Mouse (Mus musculus) spleen, adult 18-20 months (tissue): ENCODE results near the gene Lonp1.
"Not testable (repeated sequence)": the region's sequence is repeated elsewhere in the genome, so short reads cannot be mapped to it uniquely, and the experiment has no call there.

Experiments used
- DNase-seq, 2 experiments: peaks; one replicate each; pipeline ENCODE4 v3.0.0; 2022; ENCODE audit warnings: mixed read lengths in 2 of 2

Lonp1 gene

GRCm38 (mm10) chr17:56626754-56627470, at the start of gene Lonp1:
Lonp1 (minus strand) TSS chr17:56626887.
- DNase-seq, result peak; percentile 96 to 97

- DNase-seq, result no peak
Observed at GRCm38 (mm10) chr17:56673647-56674416, 47.1 kb upstream of the Lonp1 start.

- DNase-seq, result peak; percentile 96 to 99
Observed at GRCm38 (mm10) chr17:56672941-56673646, 46.4 kb upstream of the Lonp1 start, which contains the start of gene Ranbp3. Ranbp3 (plus strand) TSS chr17:56673294.

DNA sequence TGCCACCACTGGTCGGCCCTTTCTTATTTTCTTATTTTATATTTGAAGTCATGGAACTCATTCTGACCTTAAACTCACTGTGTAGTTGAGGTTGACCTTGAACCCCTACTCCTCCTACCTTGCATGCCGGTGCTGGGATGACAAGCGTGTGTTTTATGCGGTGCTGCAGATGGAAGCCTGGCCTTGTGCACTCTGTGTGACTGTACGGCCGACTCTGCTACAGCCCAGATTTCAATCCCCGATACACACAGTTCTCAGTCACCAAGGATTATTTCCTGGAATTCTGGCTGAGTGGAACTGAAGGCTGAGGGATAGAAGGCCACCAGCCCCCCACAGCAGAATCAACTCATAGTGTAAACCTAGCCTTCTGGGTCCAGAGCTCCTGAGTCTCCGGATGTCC, 43.1 kb upstream of the Lonp1 start:
- no peak for DNase-seq

- DNase-seq, result peak; percentile 61 to 86
Observed at GRCm38 (mm10) chr17:56668384-56669144, 41.9 kb upstream of the Lonp1 start.

- no peak for DNase-seq
Observed at GRCm38 (mm10) chr17:56667591-56667990, 40.9 kb upstream of the Lonp1 start.

GRCm38 (mm10) chr17:56666384-56666783, 39.7 kb upstream of the Lonp1 start:
- no peak for DNase-seq

DNA sequence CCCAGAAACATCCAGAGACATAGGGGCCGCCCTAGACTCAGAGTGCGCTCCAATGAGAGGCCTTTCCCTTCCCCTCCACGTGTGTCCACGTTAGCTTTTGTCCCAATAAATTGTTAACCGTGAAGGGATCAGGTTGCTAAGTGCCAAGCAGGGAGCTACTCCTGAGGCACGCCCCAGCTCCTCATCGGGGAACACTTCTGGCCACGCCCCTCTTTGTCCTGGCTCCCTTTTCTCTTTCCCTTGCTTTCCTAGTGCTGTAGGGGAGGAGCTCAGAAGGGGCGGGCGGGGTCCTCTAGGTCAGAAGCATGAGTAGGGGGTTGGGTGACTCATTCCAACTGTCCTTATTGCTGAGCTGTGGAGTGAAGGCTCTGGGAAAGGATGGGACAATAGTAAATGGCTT, 37.6 kb upstream of the Lonp1 start:
- no peak for DNase-seq

DNA sequence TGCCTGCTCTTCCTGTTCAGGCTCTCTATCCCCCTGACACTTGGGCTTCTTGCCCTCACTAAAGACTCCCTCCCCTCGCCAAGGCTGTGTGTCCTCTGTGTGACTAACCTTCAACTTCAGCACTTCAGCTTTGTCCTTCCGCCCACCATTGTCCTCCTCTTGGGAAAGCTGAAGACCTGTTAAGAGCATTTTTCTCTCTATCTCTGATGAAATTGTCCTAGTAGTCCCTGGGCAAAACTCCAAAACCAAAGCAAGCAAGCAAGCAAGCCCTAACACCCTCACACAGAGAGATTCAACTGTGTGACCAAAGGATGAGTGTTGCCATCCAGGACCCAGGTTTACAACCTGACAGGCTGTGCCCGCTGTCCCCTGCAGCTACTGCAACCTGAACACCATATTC, 37.0 kb upstream of the Lonp1 start:
- no peak for DNase-seq

DNA sequence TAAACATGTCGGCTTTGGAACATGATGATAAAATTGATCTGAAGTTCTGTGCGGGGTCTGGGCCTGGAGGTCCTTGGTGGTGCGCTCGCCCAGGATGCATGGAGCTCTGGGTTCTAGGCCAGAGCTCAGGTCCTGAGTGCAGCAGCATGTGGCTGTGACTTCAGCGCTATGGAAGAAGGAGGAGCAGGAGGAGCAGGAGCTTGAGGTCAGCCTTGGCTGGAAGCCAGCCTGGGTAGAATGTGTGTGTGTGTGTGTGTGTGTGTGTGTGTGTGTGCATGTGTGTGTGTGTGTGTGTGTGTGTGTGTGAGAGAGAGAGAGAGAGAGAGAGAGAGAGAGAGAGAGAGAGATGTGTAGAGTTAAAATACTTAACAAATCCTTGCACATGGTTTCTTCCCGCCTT, 29.5 kb upstream of the Lonp1 start:
- no peak for DNase-seq

DNA sequence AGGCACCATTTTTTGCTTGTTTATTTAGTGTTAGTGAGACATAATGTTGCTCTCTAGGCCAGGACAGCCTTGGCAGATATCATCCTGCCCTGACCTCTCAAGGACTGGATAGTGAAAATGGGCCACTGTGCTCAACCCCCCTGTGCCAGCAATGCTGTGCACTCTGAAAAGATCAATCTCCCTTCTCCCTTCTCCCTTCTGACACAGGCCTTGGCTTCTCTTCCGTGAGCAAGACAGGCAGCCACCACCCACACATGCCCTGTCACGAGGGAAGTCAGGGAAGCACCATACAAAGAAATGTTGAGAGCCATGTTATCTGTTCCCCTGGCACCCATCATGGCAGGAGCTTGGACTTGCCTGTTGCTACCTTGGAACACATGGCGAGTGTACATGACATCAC, 28.6 kb upstream of the Lonp1 start:
- no peak for DNase-seq

DNA sequence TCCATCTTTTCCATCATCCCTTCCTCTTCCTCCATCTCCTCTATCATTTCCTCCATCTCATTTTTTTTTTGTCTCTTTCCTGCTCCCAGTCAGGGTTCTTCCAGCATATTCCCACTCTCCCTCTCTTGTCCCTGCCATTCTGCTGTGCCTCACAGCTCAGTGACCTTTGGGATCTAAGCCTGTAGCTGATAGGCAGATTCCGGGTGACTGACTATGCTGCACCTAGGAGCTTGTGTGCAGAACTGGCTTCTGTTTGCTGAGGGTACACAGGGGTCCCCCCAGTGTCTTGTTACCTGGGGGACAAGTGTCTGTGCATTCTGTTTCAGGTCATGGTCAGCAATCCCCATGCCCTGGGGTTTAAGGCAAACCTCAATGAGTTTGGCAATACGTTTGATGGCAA, 28.1 kb upstream of the Lonp1 start:
- DNase-seq, result no peak

- no peak for DNase-seq
Observed at GRCm38 (mm10) chr17:56651801-56652200, 25.1 kb upstream of the Lonp1 start.

DNA sequence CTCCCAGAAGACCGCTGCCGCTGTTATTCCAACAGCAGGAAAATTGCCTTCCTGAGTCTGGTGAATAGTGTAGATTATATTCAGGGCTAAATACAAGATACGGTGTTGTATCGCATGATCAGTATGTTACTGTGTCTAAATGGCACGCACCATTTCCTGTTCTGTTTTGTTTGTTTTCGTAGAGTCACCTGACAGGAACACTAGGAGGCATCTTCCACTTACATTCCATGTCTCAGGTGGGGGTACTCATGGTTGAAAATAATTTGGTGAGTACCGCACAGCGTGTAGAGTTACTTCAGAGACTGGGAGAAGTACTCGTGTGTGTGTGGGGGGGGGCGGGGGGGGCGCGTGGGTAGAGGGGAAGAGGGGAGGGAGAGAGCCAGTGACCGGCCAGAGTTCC, 20.9 kb upstream of the Lonp1 start:
- DNase-seq, result no peak

DNA sequence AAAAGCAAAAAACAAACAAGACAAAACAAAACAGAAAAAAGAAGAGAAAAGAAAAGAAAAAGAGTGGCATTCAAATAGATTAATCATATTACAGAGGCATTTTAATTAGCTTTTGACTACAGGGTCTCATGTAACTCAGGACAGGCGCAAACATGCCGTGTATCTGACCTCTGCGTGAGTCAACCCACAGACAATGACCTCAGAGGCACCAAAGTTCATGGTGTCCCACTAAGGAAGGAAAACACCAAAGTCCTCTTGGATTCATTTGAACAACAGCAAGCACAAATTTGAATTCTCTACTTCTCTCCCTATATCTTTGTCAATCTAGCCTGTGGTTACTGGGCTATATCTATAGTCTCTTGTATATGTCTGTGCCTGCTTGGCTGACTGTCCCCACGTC, 16.6 kb upstream of the Lonp1 start:
- DNase-seq, result no peak

DNA sequence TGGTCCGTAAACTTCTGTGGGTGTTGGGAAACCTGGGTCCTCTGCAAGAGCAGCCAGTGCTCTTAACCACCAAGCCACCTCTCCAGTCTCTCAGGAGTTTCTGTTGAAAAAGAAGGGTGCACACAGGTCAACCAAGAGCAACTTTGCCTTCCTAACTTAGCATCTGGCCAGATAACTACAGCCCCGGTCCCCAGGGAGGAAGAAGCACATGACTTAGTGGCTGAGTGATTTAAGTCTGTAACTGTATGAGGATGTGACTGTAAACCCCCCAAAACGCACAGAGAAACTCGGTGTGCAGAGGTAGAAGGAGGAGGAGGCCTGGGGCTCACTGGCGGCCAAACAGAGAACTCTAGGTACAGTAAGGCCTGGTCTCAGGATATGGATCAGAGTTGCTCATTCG, 7.3 kb upstream of the Lonp1 start:
- peak; percentile 28 to 42 for DNase-seq

GRCm38 (mm10) chr17:56631807-56632206, 5.1 kb upstream of the Lonp1 start:
- DNase-seq, result no peak

GRCm38 (mm10) chr17:56629800-56630781, 3.4 kb upstream of the Lonp1 start:
- DNase-seq, result not testable (repeated sequence)

GRCm38 (mm10) chr17:56627530-56628277, 1.0 kb upstream of the Lonp1 start, which contains the start of gene Catsperd:
Catsperd (plus strand) TSS chr17:56628143.
- no peak for DNase-seq

GRCm38 (mm10) chr17:56626260-56626659, 427 bp downstream of the Lonp1 start:
- DNase-seq, result no peak

GRCm38 (mm10) chr17:56625495-56625894, 1.2 kb downstream of the Lonp1 start:
- DNase-seq, result no peak
